Mouse (Mus musculus): ENCODE data around the gene Asb10.

The Asb10 gene

GRCm38 (mm10) chr5:24492546-24493285 lies 48.1 kb downstream of the Asb10 start:
- in situ Hi-C loops (cut with MseI, MboI): no loop called here

GRCm38 (mm10) chr5:24490413-24490920 lies 50.3 kb downstream of the Asb10 start:
- in situ Hi-C loops (cut with MseI, MboI): no loop called here

- in situ Hi-C loops (cut with MseI, MboI): no loop called here
Measured at GRCm38 (mm10) chr5:24486738-24487137, 54.0 kb downstream of the Asb10 start.

GRCm38 (mm10) chr5:24486097-24486496 lies 54.7 kb downstream of the Asb10 start:
- in situ Hi-C loops (cut with MseI, MboI): no loop called here

- in situ Hi-C loops (cut with MseI, MboI): no loop called here
Measured at GRCm38 (mm10) chr5:24484963-24485362, 55.8 kb downstream of the Asb10 start.

- in situ Hi-C loops (cut with MseI, MboI): no loop called here
Measured at GRCm38 (mm10) chr5:24483326-24483725, 57.5 kb downstream of the Asb10 start.
